Mouse (Mus musculus) layer of hippocampus, postnatal 36 days (tissue): ENCODE data around the gene Gm28269. TPM values are rescaled to one million over a fixed set of nuclear protein-coding genes. Genes with fewer than 3 reads are reported as not detected.

Source experiments
- DNase-seq, 2 experiments: peaks; one replicate each; pipeline ENCODE4 v3.0.0; 2022
- total RNA-seq, 2 experiments: library from RNA; stranded (reverse); gene quantifications; 2 replicates each; pipeline ENCODE4 v1.2.3; 2021

The Gm28269 gene
- total RNA-seq, result not detected

DNA sequence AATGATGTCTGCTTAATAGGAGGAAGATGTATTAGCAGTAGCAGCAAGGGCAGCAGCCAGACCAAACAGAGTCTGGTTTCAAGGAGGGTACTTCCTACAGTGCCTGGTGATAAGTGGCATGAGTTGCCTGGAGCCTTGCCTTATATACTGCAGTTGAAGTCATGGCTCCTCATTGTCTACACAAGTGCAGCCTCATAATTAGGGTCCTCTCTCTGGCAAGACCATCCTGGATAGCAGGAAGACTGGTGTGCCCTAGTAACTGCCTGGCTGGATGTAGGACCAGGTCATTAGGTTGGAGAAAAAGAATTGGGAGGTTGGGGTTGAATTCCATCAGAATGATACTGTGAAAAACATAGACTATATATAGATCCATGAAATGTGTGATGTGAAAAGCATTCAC, at the start of gene Gm28269:
Gene Gm28269 (minus strand): TSS at position 101 of the 400 bp plus-strand sequence.
- DNase-seq, result no peak

DNA sequence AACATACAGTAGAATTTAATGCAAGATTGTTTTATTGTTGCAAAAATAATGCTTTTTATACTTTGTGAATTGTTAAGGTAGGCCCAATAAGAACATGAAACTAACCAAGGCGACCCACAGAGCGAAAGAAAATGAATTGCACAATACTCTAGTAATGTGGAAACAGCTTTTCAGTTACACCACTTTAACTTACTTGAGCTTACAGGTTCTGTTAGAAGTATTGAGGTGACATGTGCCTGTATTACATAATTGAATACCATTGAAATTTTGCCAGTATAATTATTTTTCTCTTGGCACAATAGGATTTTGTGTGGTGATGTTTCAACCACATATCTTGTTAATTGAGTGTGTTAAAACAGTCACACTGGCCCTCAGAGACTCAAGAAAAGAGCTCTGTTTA, 28.0 kb downstream of the Gm28269 start:
- no peak for DNase-seq

DNA sequence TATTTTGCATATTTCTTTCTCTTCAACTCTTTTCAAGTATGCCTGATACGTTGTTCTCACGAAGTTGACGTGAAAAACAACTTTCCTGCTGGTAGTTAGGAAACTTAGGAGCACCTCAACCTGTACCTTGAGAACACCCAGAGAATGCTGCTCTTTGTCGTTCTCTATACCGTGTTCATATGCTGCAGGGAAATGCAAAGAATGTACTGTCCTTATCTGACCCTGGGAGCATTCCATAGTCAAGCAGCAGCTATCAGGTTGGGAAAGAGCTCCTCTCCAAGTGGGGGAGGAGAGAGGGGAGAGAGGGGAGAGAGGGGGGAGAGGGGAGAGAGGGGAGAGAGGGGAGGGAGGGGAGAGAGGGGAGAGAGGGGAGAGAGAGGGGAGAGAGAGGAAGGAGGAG, 29.6 kb downstream of the Gm28269 start:
- no peak for DNase-seq

DNA sequence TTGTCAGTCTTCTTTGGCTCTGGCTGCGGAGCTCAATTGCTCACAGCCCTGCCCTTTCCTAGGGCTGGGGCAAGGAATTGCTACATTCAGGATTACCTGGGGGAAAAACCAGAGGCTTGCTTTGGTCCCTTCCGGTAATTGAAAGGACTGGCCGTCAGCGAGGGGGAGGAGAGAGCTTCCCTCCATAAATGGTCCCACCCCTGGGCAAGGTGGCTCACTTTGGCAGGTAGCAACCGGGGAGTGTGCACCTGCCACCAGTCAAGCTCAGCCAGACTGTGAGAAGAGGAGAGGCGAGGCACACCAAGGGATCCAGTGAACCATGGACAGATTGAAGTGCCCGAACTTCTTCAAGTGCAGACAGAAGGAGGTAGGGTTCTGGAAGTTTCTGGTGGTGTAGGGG, 30.1 kb downstream of the Gm28269 start, which contains the start of gene Slc6a14:
Gene Slc6a14 (plus strand): TSS at position 68 of the 400 bp plus-strand sequence.
- DNase-seq, result no peak

DNA sequence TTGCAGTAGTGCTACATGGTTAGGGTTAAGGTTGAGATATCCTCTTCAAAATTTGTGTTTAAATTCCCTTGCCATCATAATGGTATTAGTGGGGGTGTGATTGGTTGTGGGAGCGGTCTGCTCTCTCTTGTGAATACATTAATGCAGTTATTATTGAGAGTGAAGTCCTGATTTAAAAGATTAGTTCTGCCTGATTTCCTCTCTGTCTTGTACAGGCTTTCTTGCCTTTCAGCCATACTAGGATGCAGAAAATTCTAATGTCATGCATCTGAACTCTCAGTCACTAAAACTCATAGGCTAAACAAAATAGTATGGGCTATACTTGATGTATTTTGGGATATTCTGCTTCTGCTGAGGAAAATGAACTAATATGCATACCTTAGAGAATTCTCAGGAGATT, 40.4 kb downstream of the Gm28269 start:
- no peak for DNase-seq

DNA sequence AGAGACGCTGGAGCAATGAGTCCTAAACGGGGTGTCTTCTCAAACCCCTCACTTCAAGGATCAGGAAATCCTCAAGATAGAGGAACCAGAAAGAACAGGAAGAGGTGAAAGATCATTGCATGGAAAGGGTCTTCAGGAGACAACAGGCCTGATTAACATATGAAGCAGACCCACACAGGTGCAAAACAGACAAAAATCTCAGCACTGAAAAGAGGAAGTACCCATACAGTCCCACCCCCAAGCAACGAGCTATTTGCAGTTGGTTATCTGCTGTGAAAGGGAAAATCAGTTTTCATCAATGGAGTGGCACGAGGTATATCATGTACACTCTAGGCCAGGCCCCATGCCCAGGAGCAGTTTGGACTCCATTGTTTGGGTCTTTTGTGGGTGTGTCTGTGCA, 43.3 kb downstream of the Gm28269 start:
- no peak for DNase-seq

DNA sequence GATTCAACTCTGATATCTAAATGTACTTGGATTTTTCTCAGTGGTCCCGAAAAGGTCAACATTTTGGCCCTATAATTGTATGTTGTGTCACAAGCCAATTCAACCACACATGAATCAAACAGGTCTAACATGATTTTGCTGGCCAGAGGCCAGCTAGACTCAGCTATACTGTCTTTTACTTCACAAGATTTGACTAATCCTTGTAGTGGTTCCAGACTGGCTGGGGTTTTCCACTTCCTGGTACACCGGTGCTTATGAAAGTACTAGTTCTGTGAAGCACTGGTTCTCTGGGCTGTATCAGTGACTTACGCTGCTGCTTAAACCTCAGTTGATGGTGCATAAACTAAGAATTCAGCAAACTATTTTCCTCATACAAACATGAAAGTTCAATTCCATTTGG, 49.2 kb downstream of the Gm28269 start:
- no peak for DNase-seq

DNA sequence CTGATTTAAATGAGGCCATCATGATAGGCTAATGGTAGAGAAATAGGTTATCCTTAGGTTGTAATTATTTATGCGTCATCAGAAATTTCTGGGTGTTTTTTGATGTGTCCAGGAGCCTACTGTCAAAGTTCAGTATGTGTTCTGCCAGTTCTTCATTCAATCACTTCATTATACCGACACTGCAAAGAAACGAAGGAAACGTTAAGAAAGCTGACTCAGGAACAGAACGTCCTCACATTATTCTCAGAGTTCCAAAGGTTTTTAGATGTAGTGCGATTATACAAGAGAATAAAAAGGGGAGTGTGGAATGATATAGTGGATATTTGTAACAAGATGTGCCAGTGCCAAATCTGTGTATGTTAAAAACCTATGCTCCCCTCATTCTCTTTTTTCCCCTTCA, 49.7 kb downstream of the Gm28269 start:
- no peak for DNase-seq

Other genes with a start within 250 kb of the Gm28269 start
- gene Slc6a14, start 30.2 kb downstream of the Gm28269 start, total RNA-seq, result not detected